Mouse (Mus musculus) c-Kit-negative CD71-positive TER-119-positive erythroid progenitor cells, embryonic 14.5 days (primary cell): ENCODE data around the gene Gpr83.
"Not testable (repeated sequence)": the region's sequence is repeated elsewhere in the genome, so short reads cannot be mapped to it uniquely, and the experiment has no call there.

Source experiments
- DNase-seq: peaks from one replicate; pipeline ENCODE4 v3.0.0-alpha.2; 2013; ENCODE audit warnings: low read depth, low spot score

Gene Gpr83

GRCm38 (mm10) chr9:14870377-14870776, 10.4 kb downstream of the Gpr83 start:
- DNase-seq = no peak

GRCm38 (mm10) chr9:14870802-14871201, 10.8 kb downstream of the Gpr83 start:
- DNase-seq = no peak

GRCm38 (mm10) chr9:14871536-14871935, 11.5 kb downstream of the Gpr83 start:
- DNase-seq = no peak

DNA sequence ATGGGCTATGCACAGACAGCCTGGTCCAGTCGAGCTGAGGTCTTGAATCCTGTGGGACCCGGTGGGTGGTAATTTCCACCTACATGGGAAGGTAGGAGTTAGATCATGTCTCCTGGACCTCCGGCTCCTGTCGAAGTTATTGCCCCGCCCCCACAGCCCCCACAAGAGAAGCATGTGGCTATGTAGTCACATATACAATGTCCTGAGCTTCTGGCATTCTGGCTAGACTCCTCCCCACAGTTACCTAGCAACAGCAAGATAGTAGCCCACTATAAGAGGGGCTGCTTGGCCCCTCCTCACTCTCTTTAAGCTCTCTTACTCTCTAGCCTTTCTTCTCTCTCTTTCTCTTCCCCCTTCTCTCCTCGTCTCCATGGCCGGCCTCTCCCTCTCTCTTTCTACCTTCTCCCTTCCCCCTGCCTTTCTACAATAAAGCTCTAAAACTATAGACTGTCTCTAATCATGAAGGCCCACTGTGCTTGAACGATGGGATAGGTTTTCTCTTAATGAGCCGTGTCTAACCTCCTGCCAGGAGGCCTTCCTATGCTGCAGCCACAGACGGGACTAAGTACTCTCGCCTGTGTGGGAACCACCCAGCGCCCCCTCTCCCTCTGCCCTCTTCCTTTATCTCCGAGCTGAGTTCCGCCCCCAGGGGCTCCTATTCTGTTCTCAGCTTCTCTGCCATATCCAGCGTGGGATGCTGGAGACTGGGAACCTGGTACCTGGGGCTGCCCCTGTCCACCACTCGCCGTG, 12.3 kb downstream of the Gpr83 start:
- DNase-seq = no peak

- DNase-seq = no peak
Observed at GRCm38 (mm10) chr9:14875743-14876507, 15.9 kb downstream of the Gpr83 start.

DNA sequence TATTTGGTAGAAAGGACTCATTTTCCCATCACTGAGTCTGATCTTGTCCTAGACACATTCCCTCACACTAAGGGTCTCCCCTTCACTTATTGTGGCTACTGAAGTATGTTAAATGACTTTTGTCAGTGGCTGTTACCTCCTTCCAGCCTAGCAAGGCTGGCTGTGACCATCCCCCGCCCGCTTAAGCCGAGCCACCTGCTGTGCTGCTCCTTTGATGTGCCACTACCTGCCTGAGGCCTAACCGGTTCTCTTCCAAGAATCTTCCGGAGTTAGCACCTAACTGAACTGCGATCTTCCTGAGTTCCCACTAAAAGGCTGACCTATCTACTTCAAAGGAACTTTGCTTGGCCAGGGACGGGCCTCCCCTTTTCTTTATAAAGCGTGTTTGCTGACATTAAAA, 16.6 kb downstream of the Gpr83 start:
- DNase-seq = not testable (repeated sequence)

- no peak for DNase-seq
Observed at GRCm38 (mm10) chr9:14884641-14885040, 24.6 kb downstream of the Gpr83 start.

GRCm38 (mm10) chr9:14885151-14885550, 25.1 kb downstream of the Gpr83 start:
- no peak for DNase-seq

DNA sequence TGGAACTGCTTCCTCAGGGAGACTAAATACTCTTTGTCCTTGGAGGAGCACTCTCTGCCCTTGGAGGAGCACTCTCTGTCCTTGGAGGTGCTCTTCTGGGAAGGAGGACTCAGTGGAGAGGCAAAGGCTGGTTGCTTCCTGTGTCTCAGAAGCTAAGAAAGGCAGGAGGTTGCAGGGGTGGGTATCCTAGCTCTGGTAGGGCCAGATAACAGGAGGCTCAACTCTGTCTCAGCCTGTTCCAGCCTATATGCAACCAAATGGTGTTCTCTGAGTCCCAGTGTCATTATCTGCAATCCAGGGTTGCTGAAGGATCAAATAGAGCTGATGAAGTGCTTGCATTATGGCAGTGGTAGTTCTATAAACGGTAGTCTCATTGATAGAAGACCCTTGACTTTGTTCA, 25.9 kb downstream of the Gpr83 start:
- DNase-seq = no peak

DNA sequence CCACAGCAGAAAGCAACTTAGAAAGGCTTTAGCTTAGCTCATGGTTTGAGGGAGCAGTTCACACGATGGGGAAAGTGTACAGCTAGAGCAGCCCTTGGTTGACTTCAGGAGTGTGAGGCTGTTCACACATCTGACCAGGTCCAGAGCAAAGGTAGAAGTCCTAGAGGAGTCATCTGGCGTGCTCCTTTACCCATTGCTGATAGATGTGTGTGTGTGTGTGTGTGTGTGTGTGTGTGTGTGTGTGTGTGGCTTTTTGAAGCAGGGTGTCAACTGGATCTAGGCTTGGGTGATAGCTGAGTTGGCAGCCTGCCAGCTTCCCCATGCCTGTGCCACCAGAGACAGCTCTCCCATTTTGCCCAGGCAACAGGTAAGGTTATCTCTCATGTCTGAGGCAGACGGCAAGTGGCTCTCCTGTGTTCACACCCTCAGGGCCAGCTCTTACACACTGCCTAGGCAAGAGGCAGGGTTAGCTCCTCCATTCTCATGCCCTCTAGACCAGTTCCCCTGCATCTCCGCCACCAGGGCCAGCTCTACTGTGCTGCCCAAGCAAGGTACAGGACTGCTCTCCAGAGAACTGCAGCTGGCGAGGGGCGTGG, 27.9 kb downstream of the Gpr83 start:
- no peak for DNase-seq

DNA sequence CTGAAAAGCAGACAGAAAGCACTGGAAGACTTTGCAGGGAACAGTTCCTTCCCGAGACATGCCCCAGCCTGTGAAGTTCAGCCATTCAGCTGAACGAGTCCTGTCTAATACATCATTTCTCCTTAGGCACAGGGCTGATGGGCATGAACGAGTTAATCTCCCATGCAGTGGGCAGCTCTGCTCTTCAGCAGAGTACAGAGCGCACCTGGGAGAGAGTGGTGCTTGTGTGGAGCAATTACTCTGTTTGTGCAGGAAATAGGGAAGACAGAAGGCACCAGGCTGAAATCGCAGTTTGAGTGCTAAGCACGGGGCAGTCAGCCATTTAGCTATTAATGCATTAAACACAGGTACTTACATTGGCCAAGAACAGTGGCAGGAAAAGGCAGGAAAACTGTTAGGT, 28.7 kb downstream of the Gpr83 start:
- DNase-seq = no peak

DNA sequence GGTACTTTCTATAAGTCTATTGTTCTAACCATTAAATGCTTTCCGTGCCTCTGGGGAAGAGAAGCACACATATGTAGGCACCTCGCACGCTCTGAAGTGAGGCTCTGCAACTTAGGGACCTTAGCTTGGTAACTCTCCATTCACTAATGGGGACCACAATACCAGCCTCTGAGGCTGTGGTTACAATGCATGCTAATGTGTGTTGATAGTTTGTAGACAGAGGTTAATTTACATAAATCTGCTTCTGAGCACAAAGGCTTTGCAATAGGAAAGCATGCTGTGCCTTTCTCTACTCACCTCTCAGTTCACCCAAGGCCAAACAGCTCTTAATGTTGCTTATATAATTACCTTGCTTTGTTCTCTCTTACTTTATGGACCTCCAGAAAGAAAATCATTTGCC, 30.7 kb downstream of the Gpr83 start:
- DNase-seq = no peak

DNA sequence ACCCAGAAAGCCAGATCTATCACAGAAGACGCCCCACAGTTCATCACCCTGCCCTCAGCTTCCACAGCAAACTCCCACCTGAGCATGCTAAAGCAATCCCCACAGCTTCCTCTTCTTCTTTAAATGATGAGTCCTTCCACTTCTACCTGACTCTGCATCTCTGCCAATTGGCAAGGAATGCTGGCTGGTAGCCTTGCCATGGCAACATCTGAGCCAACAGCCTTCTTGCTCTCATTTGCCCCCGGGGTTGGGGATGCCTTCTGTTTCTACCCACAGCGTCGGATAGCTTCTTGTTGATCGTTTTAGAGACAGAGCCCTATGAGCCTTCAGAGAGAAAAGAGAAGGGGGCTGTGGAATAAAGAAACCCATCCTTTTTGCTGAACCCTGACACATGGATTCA, 31.9 kb downstream of the Gpr83 start:
- DNase-seq = no peak

DNA sequence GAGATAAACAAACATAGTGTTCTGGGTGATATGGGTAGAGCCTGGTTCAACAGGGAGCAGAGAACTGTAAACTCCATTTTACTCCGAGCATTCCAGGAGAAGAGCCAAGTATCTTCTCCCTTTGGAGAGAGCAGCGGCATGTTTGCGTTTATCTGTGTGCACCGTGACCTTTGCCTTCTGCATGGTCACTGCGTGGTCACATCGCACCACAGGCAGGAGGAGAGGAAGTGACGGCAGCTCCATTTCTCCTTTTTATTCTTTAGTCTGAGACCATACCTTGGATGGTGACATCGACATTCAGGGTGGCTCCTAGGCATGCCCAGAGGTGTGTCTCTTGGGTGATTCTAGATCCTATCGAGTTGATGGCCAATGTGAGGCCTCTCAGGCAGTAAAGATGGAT, 33.4 kb downstream of the Gpr83 start:
- DNase-seq = no peak

- DNase-seq = no peak
Observed at GRCm38 (mm10) chr9:14894628-14895027, 34.6 kb downstream of the Gpr83 start.

- no peak for DNase-seq
Observed at GRCm38 (mm10) chr9:14895237-14895835, 35.3 kb downstream of the Gpr83 start.

DNA sequence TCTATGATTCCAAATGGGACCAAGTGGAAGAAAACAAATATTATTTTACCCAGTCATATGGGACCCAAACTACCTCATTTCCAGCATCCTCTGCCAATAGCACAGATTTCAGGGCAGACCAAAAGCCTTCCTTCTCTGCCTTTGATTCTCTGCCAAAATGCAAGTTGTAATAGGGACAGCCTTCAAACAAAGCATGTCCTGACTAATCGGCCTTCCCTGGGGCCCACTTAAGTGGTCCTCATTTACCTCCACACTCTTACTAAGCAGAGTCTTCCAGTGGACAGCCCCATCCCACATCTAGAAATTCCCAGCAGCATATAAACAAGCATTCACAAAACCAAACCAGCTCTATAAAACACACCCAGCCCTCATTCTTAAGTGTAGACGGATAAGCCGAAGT, 37.1 kb downstream of the Gpr83 start:
- no peak for DNase-seq

DNA sequence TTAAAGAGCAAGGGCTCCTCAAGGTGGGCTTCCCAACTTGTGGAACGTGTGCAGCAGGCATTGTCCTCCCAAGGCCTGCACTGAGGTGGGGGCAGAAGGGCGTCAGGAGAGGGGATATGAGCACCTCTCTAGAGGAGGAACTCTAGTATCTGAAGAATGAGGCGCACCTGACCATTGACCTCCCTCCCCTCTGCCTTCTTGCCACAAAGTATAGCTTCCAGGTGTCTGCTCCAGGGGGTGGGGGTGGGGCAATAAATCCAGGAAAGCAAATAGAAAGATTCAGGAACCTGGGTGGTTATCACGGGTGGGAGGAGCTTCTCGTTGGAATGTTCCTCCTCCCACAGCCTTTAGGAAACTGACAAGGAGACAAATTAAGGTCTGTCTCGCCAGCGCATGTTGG, 41.7 kb downstream of the Gpr83 start:
- no peak for DNase-seq

GRCm38 (mm10) chr9:14902416-14902815, 42.4 kb downstream of the Gpr83 start:
- no peak for DNase-seq

DNA sequence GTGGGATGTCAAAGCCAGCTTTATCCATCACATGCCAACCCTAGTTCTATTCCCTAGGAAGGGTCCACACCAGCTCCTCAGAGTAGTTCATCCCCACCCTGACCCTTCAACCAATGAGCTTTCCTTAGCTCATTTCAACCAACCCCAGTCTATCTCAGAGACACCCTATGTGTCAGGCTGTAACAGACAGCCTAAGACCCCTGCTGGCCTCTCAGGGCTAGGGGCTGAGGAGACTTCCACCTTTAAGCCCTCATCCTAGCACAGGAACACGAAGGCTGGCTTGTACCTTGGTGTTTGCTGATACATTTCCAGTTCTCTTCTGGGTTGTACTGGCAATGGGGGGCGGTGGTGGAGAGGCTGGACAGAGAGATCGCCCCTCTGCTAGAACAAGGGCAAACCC, 43.0 kb downstream of the Gpr83 start:
- DNase-seq = no peak

- DNase-seq = no peak
Observed at GRCm38 (mm10) chr9:14903581-14904378, 43.8 kb downstream of the Gpr83 start, which contains the start of gene Izumo1r. Gene Izumo1r (minus strand): TSS chr9:14903949.
